Mouse (Mus musculus) c-Kit-positive CD71-positive TER-119-positive erythroid progenitor cells, embryonic 14.5 days (primary cell): ENCODE measurements around the gene Rtbdn.

Experiments used
- DNase-seq: peaks from one replicate; pipeline ENCODE4 v3.0.0-alpha.2; 2013; ENCODE audit warnings: low spot score

Rtbdn gene

GRCm38 (mm10) chr8:84925557-84925956 is 21.2 kb upstream of the Rtbdn start:
- no peak for DNase-seq

GRCm38 (mm10) chr8:84927513-84927912 is 19.3 kb upstream of the Rtbdn start:
- DNase-seq, result no peak

- no peak for DNase-seq
Measured at GRCm38 (mm10) chr8:84928456-84929306, 18.1 kb upstream of the Rtbdn start.

GRCm38 (mm10) chr8:84930582-84930981 is 16.2 kb upstream of the Rtbdn start:
- DNase-seq, result no peak

GRCm38 (mm10) chr8:84933767-84934559 is 12.8 kb upstream of the Rtbdn start:
- DNase-seq, result no peak

GRCm38 (mm10) chr8:84934860-84935259 is 11.9 kb upstream of the Rtbdn start:
- DNase-seq, result no peak

GRCm38 (mm10) chr8:84935489-84935888 is 11.3 kb upstream of the Rtbdn start:
- no peak for DNase-seq

GRCm38 (mm10) chr8:84936041-84936961 is 10.5 kb upstream of the Rtbdn start:
- no peak for DNase-seq

- peak; percentile 53 for DNase-seq
Measured at GRCm38 (mm10) chr8:84936962-84937546, 9.7 kb upstream of the Rtbdn start, which contains the start of gene Mast1. Gene Mast1 (minus strand): TSS chr8:84937359.

GRCm38 (mm10) chr8:84937620-84938485 is 8.9 kb upstream of the Rtbdn start:
- DNase-seq, result peak; percentile 34

- DNase-seq, result no peak
Measured at GRCm38 (mm10) chr8:84943699-84944098, 3.1 kb upstream of the Rtbdn start.

GRCm38 (mm10) chr8:84944478-84945160 is 2.2 kb upstream of the Rtbdn start:
- DNase-seq, result peak; percentile 79

GRCm38 (mm10) chr8:84945235-84945632 is 1.6 kb upstream of the Rtbdn start:
- DNase-seq, result no peak

- no peak for DNase-seq
Measured at GRCm38 (mm10) chr8:84945633-84946527, 911 bp upstream of the Rtbdn start.

- DNase-seq, result no peak
Measured at GRCm38 (mm10) chr8:84947241-84947545, 402 bp downstream of the Rtbdn start.

GRCm38 (mm10) chr8:84949753-84950152 is 3.0 kb downstream of the Rtbdn start:
- no peak for DNase-seq

- no peak for DNase-seq
Measured at GRCm38 (mm10) chr8:84952612-84953255, 5.9 kb downstream of the Rtbdn start.

GRCm38 (mm10) chr8:84956768-84957167 is 10.0 kb downstream of the Rtbdn start:
- DNase-seq, result peak; percentile 83

GRCm38 (mm10) chr8:84959811-84960210 is 13.0 kb downstream of the Rtbdn start:
- no peak for DNase-seq
